Mouse (Mus musculus) limb, embryonic 10.5 days (tissue): ENCODE measurements at regions not wholly inside any gene's neighbourhood (a gene's known extent, or its start where the extent isn't known, plus 50 kb on each side); places are given as distances from the start of the nearest gene placed in this dataset.

Source experiments
- DNase-seq: peaks from one replicate; pipeline ENCODE4 v3.0.0-alpha.2; 2017; ENCODE audit warnings: low spot score
- H3K27ac ChIP-seq: fragments of 300-500 bp; sonication (generic); 2 replicates; pipeline ENCODE4 v1.5.1; 2016; ENCODE audit warnings: mild to moderate bottlenecking
- H3K27me3 ChIP-seq: fragments of 300-500 bp; sonication (generic); 2 replicates; pipeline ENCODE4 v1.6.1; 2016; ENCODE audit warnings: low read depth, mild to moderate bottlenecking; ENCODE audit not compliant: poor library complexity, severe bottlenecking
- H3K36me3 ChIP-seq: fragments of 300-500 bp; sonication (generic); 2 replicates; pipeline ENCODE4 v1.6.1; 2016; ENCODE audit warnings: mild to moderate bottlenecking, moderate library complexity
- H3K4me1 ChIP-seq: fragments of 300-500 bp; sonication (generic); 2 replicates; pipeline ENCODE4 v1.6.1; 2016
- H3K4me3 ChIP-seq: fragments of 300-500 bp; sonication (generic); 2 replicates; pipeline ENCODE4 v1.5.1; 2016; ENCODE audit warnings: mild to moderate bottlenecking, moderate library complexity
- H3K9me3 ChIP-seq: fragments of 300-500 bp; sonication (generic); replicated peaks from 2 replicates; pipeline ENCODE4 v1.6.1; 2016; ENCODE audit warnings: mild to moderate bottlenecking
- WGBS: fragments of 180-500 bp; shearing (Covaris S2); methylation state at CpG from one replicate; pipeline ENCODE4 v1.1.7; 2016; 5-methylcytosine and 5-hydroxymethylcytosine counted together

DNA sequence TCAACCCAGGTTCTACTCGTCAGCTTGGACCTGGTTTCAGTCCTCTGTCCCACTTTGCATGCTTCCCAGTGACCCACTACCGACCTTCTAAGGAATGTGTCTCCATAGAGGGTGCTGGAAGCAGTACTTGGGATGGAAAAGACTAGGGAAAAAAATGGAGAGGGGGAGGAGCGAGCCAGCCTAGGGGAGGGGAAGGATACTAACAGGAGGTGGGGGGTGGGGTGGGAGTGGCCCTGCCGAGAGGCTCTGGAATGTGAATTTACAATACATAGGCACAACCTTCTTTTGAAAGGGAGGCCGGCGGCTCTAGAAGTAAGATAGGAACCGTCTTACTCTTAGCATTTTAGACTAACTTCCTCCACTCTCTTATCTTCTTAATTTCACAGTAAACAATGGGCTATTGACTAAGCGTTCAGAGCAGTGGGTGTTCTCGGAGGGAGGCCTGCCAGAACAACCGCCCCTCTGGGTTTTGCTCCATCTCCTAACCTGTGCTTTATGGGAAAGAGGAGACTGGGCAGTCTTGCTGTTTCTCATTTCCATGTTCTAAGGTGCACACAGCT lies 145.1 kb downstream of the Foxo1 start:
- Histone ChIP-seq H3K27me3 (no peaks in the 10 kb centered on the region), H3K36me3 (no peaks in the 10 kb centered on the region), H3K9me3 (no peaks in the 10 kb centered on the region), H3K4me3 (no peak overlapping the region), H3K4me1 (peaks cover 38% of the 10 kb centered on the region), H3K27ac (no peak overlapping the region)
- DNase-seq: no peak
- 10% methylated on average over 10 of the region's 10 CpGs for WGBS

DNA sequence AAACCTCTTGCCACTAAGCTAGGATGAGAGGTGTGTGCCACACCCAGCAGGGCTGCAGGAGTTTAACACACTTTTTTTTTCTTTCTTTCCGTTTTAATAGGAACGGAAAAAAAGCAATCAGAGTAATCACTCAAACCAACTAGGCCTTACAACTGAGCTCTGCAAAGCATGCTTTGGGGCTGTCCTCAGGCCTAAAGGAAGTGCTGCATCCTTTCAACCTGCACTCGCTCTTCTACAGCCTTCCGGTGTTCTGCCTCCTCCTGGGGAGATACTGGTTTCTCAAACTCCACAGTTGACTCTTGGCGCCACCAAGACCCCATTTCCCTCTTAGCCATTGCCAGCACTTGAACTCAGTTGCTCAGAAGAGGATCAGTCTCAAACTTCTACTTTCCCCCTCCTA lies 143.2 kb downstream of the Foxo1 start:
- DNase-seq: no peak
- 87% methylated on average over 5 of the region's 5 CpGs for WGBS
- no peak overlapping the region for H3K4me3 ChIP-seq
- no peaks in the 10 kb centered on the region for H3K9me3 ChIP-seq
- H3K4me1 ChIP-seq: peaks cover 33% of the 10 kb centered on the region
- no peak overlapping the region for H3K27ac ChIP-seq
- no peaks in the 10 kb centered on the region for H3K36me3 ChIP-seq
- no peaks in the 10 kb centered on the region for H3K27me3 ChIP-seq

DNA sequence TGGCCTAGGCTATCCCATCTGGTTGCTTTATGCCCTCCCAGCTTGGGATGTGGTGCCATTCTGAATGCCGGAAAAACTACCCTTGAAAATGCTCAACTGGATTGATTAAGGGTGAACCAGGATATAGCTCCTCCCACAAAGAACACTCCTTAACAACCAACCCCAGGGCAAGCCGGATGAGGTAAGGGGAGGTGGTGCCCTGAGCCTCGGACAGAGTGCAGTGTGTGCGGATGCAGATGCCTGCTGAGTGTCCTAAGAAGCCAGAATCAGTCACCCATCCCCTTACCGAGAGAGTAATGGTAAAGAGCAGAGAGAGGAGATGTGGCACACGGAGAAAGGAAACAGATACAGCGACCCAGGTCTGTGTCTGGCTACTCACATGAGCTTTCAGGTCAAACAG lies 141.3 kb downstream of the Foxo1 start:
- no peak overlapping the region for H3K4me3 ChIP-seq
- peaks cover 23% of the 10 kb centered on the region for H3K4me1 ChIP-seq
- no peak for DNase-seq
- 60% methylated on average over 7 of the region's 7 CpGs for WGBS
- no peak overlapping the region for H3K27ac ChIP-seq
- no peaks in the 10 kb centered on the region for H3K27me3 ChIP-seq
- no peaks in the 10 kb centered on the region for H3K36me3 ChIP-seq
- no peaks in the 10 kb centered on the region for H3K9me3 ChIP-seq

DNA sequence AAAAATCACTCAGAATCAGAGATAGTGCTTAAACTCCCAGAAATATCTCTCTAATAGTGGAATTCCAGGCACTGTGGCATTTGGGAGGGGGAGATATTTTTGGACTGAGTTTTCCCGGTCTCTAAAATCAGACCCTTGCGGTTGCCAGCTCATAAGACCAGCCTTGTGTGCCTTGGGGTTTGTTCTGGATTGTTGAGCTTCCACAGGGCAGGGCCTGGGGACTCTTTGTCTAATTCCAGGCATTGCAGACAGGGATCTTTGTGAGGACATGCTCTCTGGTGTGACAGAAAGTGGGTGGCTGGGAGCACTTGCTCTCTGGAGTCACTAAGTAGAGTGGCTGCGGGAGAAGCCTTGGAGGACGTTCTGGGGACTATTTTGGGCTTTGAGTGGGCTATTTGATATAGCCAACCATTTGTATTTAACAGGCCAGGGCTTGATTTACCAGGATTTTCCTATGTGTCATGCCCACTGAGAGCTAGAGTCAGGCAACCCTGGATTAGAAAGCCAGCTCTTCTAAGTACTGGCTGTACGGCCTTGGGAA lies 138.7 kb downstream of the Foxo1 start:
- Histone ChIP-seq H3K4me3 (no peak overlapping the region), H3K27me3 (peaks cover 12% of the 10 kb centered on the region; the same call in 1 of the 2 replicates), H3K9me3 (no peaks in the 10 kb centered on the region), H3K4me1 (peaks cover 6% of the 10 kb centered on the region), H3K36me3 (no peaks in the 10 kb centered on the region), H3K27ac (no peak overlapping the region)
- WGBS: 78% methylated on average over 5 of the region's 5 CpGs
- no peak for DNase-seq

DNA sequence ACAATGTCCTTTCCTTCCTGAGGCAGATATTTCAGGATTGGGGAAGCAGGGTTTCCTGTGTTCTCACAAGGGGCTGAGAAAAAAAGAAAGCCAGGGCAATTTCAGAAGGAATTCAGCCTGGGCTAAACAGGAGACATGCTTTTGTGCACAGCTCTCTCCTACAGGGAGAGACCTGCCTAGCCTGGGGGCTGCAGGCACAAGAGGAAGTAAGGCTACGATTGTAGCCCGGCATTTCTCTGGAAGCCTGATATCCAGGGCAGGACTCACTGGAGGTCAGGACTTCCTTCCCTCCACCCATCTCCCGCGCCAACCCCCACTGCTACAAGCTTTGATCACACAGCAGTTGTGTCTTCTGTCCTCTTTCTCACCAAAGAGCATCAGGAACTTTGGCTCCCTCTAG lies 136.5 kb downstream of the Foxo1 start:
- no peak for DNase-seq
- WGBS: 12% methylated on average over 4 of the region's 4 CpGs
- peak overlapping the region; percentile 59; the same call in 1 of the 2 replicates for H3K27ac ChIP-seq

DNA sequence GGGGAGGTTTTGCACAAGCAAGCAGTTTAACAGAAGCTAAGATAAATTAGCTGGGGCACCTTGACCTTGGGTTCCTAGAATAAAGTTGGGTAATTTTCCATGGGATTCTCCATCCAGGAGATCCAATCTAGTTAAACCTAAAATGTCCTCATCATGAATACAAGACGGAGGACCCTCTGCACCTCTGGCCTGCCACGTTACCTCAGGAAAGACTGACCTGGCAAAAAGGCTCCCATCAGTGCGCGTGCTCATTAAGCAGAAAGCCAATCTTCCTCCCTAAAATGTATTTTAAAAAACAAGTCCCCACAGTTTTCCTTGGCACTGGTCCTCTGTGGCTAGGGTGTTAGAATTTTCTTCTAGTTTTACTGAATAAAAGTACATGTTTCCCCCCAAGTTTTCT lies 134.9 kb downstream of the Foxo1 start:
- Histone ChIP-seq H3K4me3 (no peak overlapping the region), H3K4me1 (peaks cover 33% of the 10 kb centered on the region), H3K9me3 (no peaks in the 10 kb centered on the region), H3K36me3 (no peaks in the 10 kb centered on the region), H3K27ac (no peak overlapping the region), H3K27me3 (peaks cover 18% of the 10 kb centered on the region)
- 92% methylated on average over 4 of the region's 4 CpGs for WGBS
- DNase-seq: no peak

More for the DNA sequence above, 136.5 kb downstream of the Foxo1 start:
- H3K4me3 ChIP-seq: no peak overlapping the region
- peaks cover 28% of the 10 kb centered on the region for H3K4me1 ChIP-seq
- peaks cover 16% of the 10 kb centered on the region for H3K27me3 ChIP-seq
- no peaks in the 10 kb centered on the region for H3K9me3 ChIP-seq
- H3K36me3 ChIP-seq: no peaks in the 10 kb centered on the region
